Mouse (Mus musculus): Measurements from ENCODE around the gene Inka1.

Inka1 gene

GRCm38 (mm10) chr9:107950460-107951355, 35.0 kb downstream of the Inka1 start:
- DNase-seq, result peak; percentile 89

GRCm38 (mm10) chr9:107949922-107950235, 35.8 kb downstream of the Inka1 start, which contains the start of gene Traip:
TSS of gene Traip (plus strand) at chr9:107950136.
- no peak for DNase-seq

GRCm38 (mm10) chr9:107949184-107949921, 36.3 kb downstream of the Inka1 start:
- no peak for DNase-seq

DNA sequence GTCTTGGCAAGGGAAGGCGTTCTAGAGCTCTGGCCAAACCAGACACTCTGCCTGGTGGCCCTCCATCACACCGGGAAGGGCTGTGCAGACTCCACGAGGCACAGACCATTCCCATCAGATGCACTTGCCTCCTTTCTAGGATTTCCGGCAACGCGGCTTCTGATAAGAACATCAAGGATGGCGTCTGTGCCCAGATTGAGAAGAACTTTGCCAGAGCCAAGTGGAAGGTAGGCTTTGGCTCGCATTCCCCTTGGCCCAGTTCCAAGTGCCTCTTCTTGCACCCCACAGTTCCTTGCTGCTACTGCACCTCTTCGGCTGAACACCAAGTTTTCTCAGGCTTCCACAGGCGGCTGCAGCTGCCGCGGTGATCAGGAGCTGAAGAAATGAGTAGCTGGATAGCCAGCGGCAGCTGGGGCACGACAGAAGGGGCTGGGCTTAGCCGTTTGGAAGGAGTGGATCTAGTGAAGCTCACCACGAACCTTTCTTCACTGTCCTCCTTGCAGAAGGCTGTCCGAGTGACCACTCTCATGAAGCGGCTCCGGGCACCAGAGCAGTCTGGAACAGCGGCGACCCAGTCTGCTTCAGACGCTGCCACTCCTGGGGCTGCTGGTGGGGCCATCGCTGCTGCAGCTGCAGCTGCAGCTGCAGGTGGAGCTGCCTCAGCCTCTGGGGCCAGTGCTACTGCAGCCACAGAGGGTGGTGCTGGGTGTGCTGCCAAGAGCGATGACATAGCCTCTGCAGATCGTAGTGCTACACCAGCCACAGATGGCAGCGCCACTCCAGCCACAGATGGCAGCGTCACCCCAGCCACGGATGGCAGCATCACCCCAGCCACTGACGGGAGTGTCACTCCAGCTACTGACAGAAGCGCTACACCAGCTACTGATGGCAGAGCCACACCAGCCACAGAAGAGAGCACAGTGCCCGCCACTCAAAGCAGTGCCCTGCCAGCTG, 38.2 kb downstream of the Inka1 start:
- peak; percentile 67 for DNase-seq

DNA sequence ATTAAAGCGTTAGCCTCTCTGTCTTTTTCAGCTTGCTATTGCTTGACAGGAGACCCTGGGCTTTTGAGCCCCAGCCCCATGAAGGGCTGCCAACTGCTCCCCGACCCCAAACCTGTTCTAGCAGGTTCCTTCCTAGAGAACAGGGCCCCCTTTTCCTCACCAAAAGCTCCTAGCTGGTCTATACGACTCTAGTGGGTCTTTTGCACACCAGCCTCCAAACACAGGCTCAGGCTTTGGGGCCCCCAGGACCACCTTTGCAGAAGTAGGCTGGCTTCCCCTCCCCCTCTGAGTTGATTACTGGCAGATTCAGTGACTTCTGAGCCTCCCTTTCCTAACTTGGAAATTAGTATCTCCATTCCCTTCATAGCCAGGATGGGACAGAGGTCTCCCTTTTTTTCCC, 48.8 kb downstream of the Inka1 start:
- no peak for DNase-seq

DNA sequence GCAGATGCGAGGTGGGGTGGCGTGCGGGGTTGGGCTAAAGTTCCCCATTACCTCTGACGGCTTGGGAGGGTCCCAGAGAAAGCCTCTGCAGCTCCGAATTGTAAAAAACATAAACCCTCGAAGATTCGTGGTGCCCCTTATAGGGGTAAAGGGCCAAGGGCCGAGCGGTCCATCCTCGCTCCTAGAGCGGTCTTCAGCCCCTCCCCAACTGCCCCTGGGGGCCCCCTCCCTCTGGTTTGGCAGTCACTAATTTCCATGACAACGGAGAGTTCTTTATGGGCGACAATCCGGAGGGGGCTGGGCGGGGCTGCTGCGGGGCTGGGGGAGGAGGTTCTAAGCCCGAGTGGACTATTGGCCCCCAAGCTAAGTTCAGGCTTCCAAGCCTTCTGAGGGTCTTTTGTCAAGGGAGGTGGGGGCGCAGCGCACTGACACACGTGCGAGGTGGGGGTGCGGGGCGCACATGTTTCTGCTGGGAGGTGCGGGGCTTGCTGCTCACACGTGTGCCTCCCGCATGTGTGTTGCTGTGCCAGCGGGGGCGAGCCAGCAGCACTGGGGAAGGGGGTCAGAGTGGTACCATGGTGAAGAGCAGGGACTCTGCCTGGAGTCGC, 49.4 kb downstream of the Inka1 start:
- no peak for DNase-seq

DNA sequence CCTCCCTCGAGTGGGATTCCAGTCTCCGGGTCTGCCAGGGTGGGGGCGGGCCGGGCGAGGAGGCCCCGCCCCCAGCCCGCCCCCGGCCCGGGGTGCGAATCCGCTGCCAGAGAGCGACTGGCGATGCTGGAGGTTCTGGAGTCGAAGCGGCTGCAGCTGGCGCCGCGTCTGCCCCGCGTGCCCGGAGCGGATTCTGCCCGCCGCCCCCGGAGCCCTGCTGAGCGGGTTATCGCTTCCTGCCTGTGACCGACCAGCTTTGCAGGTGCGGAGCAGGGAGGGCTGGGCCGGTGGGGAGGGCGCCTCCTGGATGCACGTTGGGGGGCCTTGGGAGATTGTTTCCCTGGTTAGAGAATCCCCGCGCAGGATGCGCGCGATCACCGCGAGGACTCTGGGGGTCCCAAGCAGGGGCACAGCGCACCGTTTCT, 49.9 kb downstream of the Inka1 start:
- no peak for DNase-seq

DNA sequence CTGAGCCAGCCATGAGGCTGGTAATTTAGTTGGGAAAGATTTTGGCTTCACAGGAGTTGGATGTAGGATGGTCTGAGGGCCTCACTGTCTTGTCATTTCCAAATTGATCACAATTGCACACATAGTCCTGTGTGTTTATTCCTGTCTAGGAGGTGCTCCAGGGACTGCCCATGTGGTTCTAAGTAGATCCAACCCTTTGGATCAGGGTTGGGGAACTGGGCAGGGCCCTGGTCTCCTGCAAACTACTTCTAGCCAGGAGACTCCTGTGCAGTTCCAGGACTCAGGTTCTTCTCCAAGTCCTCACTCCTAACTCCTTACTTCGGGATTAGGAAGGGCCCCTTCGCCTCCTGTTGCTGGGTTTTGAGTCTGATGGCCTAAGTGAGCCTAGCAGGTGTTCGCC, 50.3 kb downstream of the Inka1 start, which contains the start of gene Camkv:
Gene Camkv (plus strand): TSS at position 301 of the 400 bp plus-strand sequence.
- DNase-seq, result no peak

All from cerebellum, adult 9-11 months (tissue).